Mouse (Mus musculus) heart, adult 8-10 months (tissue): ENCODE measurements at regions not wholly inside any gene's neighbourhood (a gene's known extent, or its start where the extent isn't known, plus 50 kb on each side); places are given as distances from the start of the nearest gene placed in this dataset.

Experiments used
- DNase-seq: peaks from one replicate; pipeline ENCODE4 v3.0.0; 2022; ENCODE audit warnings: low spot score

GRCm38 (mm10) chr3:101694311-101694710 lies 89.8 kb upstream of the Atp1a1 start:
- no peak for DNase-seq

GRCm38 (mm10) chr3:101691937-101692604 lies 87.6 kb upstream of the Atp1a1 start:
- DNase-seq = no peak

- no peak for DNase-seq
Observed at GRCm38 (mm10) chr3:101690779-101691178, 86.3 kb upstream of the Atp1a1 start.

- no peak for DNase-seq
Observed at GRCm38 (mm10) chr3:101690222-101690621, 85.7 kb upstream of the Atp1a1 start.

- DNase-seq = no peak
Observed at GRCm38 (mm10) chr3:101685203-101685602, 80.7 kb upstream of the Atp1a1 start.

GRCm38 (mm10) chr3:101672943-101673342 lies 68.5 kb upstream of the Atp1a1 start:
- no peak for DNase-seq

GRCm38 (mm10) chr3:101670561-101671001 lies 66.1 kb upstream of the Atp1a1 start:
- DNase-seq = peak; percentile 11

- no peak for DNase-seq
Observed at GRCm38 (mm10) chr3:101669743-101670142, 65.3 kb upstream of the Atp1a1 start.

- no peak for DNase-seq
Observed at GRCm38 (mm10) chr3:101667767-101668387, 63.4 kb upstream of the Atp1a1 start.

- DNase-seq = no peak
Observed at GRCm38 (mm10) chr3:101667186-101667585, 62.7 kb upstream of the Atp1a1 start.

- no peak for DNase-seq
Observed at GRCm38 (mm10) chr3:101666583-101666982, 62.1 kb upstream of the Atp1a1 start.

GRCm38 (mm10) chr3:101661184-101661992 lies 56.9 kb upstream of the Atp1a1 start:
- no peak for DNase-seq

GRCm38 (mm10) chr3:101660635-101661034 lies 56.2 kb upstream of the Atp1a1 start:
- no peak for DNase-seq

- DNase-seq = no peak
Observed at GRCm38 (mm10) chr3:101660176-101660575, 55.7 kb upstream of the Atp1a1 start.

- DNase-seq = no peak
Observed at GRCm38 (mm10) chr3:101657979-101658378, 53.5 kb upstream of the Atp1a1 start.

GRCm38 (mm10) chr3:101654720-101655119 lies 50.2 kb upstream of the Atp1a1 start:
- no peak for DNase-seq
